Mouse (Mus musculus) neural tube, embryonic 10.5 days (tissue): ENCODE measurements at regions not wholly inside any gene's neighbourhood (a gene's known extent, or its start where the extent isn't known, plus 50 kb on each side); places are given as distances from the start of the nearest gene placed in this dataset.

ENCODE experiments used
- DNase-seq: peaks from one replicate; pipeline ENCODE4 v3.0.0-alpha.2; 2017; ENCODE audit warnings: low spot score; ENCODE audit errors: extremely low spot score

GRCm38 (mm10) chr12:110387056-110387455 is 59.9 kb upstream of the Ppp2r5c start:
- no peak for DNase-seq

GRCm38 (mm10) chr12:110387567-110387966 is 59.4 kb upstream of the Ppp2r5c start:
- no peak for DNase-seq

GRCm38 (mm10) chr12:110389439-110389838 is 57.5 kb upstream of the Ppp2r5c start:
- no peak for DNase-seq

- DNase-seq: no peak
These were observed 55.5 kb upstream of the Ppp2r5c start for GRCm38 (mm10) chr12:110391464-110391863.

- DNase-seq: no peak
These were observed 53.4 kb upstream of the Ppp2r5c start for GRCm38 (mm10) chr12:110393555-110393954.
